In the genomic region with DNA sequence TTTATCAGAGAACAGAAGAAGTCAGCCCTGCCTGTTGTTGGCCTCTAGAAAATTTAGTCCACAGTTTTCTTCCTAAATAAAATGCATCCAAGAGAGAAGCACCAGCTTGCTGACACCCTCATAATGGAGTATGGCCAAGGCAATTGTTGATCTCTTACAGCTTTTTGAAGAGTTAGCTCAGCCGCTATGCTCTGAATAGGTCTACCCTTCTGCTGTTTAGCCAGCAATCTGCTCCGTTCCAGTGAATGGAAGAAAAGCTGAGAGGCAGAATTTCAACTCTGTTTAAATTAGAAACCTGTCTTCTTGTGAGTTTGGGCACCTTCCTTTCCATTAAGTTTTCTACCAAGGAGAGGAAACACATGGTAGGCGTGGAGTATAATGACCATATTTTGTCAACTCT, we compare ENCODE assay signal across 19 mouse cellular contexts.
DNase-seq lines count a peak whose midpoint lies in the region; ATAC-seq lines count a peak whose summit lies in the region.
"Had no signal": no experiment of that assay in that cellular context is flagged by ENCODE, and none has a peak within 500 bp of the region (broad histone marks: within the 10 kb centered on the region; RNA-seq: fewer than 3 reads in every experiment).

No protein-coding gene starts in this region.

- 65% methylated on average over 3 of the region's 3 CpGs for WGBS in forebrain, embryonic 14.5 days
- WGBS in forebrain, embryonic 12.5 days = 80% methylated on average over 3 of the region's 3 CpGs
- 34% methylated on average over 3 of the region's 3 CpGs for WGBS in forebrain, embryonic 16.5 days
- 78% methylated on average over 3 of the region's 3 CpGs for WGBS in heart, embryonic 11.5 days (ENCODE audit: insufficient replicate concordance)

- no peak overlapping the region for H3K9ac ChIP-seq in forebrain, embryonic 14.5 days (ENCODE audit: low read length)
- H3K9ac ChIP-seq in forebrain, embryonic 12.5 days = no peak overlapping the region
- no peak overlapping the region for H3K9ac ChIP-seq in forebrain, embryonic 16.5 days (replicated peaks; ENCODE audit: low read depth, low read length)
- no peak overlapping the region for H3K9ac ChIP-seq in heart, embryonic 11.5 days (ENCODE audit: low read depth, low read length)
- H3K9ac ChIP-seq: embryonic facial prominence, embryonic 13.5 days; heart, embryonic 15.5 days; liver, postnatal 0 days; neural tube, embryonic 15.5 days had no signal

- H3K27ac ChIP-seq in forebrain, embryonic 14.5 days (ENCODE audit: low read depth, low read length) = 0 out of 2 replicates have a peak overlapping the region, but pooled peaks have one; percentile 33
- no peak overlapping the region for H3K27ac ChIP-seq in forebrain, embryonic 12.5 days
- H3K27ac ChIP-seq in forebrain, embryonic 16.5 days (ENCODE audit: low read length) = peak overlapping the region; percentile 34; the same call in 1 of the 2 replicates
- no peak overlapping the region for H3K27ac ChIP-seq in heart, embryonic 11.5 days (ENCODE audit: low read depth, low read length)
- H3K27ac ChIP-seq: embryonic facial prominence, embryonic 13.5 days; heart, embryonic 15.5 days; neural tube, embryonic 15.5 days had no signal

- H3K36me3 ChIP-seq in forebrain, embryonic 14.5 days (ENCODE audit: control insufficient read depth, insufficient read depth, low read length) = no peaks in the 10 kb centered on the region
- H3K36me3 ChIP-seq in forebrain, embryonic 12.5 days (replicated peaks) = no peaks in the 10 kb centered on the region
- H3K36me3 ChIP-seq in forebrain, embryonic 16.5 days (ENCODE audit: control insufficient read depth, insufficient read depth) = no peaks in the 10 kb centered on the region
- no peaks in the 10 kb centered on the region for H3K36me3 ChIP-seq in heart, embryonic 11.5 days (ENCODE audit: control insufficient read depth, insufficient read depth, low read length)
- H3K36me3 ChIP-seq: embryonic facial prominence, embryonic 13.5 days; heart, embryonic 15.5 days; neural tube, embryonic 15.5 days had no signal

- H3K9me3 ChIP-seq in forebrain, embryonic 14.5 days (replicated peaks; ENCODE audit: control insufficient read depth, low read length) = no peaks in the 10 kb centered on the region
- H3K9me3 ChIP-seq in forebrain, embryonic 12.5 days = no peaks in the 10 kb centered on the region
- no peaks in the 10 kb centered on the region for H3K9me3 ChIP-seq in forebrain, embryonic 16.5 days (ENCODE audit: control insufficient read depth, low read length)
- no peaks in the 10 kb centered on the region for H3K9me3 ChIP-seq in heart, embryonic 11.5 days (replicated peaks; ENCODE audit: control insufficient read depth, low read length)
- H3K9me3 ChIP-seq: embryonic facial prominence, embryonic 13.5 days; heart, embryonic 15.5 days; neural tube, embryonic 15.5 days had no signal

- peak; percentile 64 for ATAC-seq in forebrain, embryonic 14.5 days
- ATAC-seq in forebrain, embryonic 12.5 days (ENCODE audit: low FRiP score) = no peak
- peak; percentile 76 for ATAC-seq in forebrain, embryonic 16.5 days
- ATAC-seq in cerebellum, adult (ENCODE audit: insufficient number of reproducible peaks, low FRiP score, low TSS enrichment) = no peak
- ATAC-seq in heart, embryonic 11.5 days (replicated peaks; ENCODE audit: insufficient number of reproducible peaks, low FRiP score, low TSS enrichment) = no peak
- ATAC-seq: inflammation-experienced regulatory T-cells, adult 6 months; liver, postnatal 0 days had no signal

- no peak overlapping the region for H3K4me3 ChIP-seq in forebrain, embryonic 14.5 days (ENCODE audit: low read depth, low read length)
- no peak overlapping the region for H3K4me3 ChIP-seq in forebrain, embryonic 12.5 days (replicated peaks)
- H3K4me3 ChIP-seq in forebrain, embryonic 16.5 days (replicated peaks; ENCODE audit: low read length) = no peak overlapping the region
- H3K4me3 ChIP-seq in heart, embryonic 11.5 days (ENCODE audit: low read depth, low read length) = no peak overlapping the region
- H3K4me3 ChIP-seq: embryonic facial prominence, embryonic 13.5 days; heart, embryonic 15.5 days; neural tube, embryonic 15.5 days had no signal

- DNase-seq in forebrain, embryonic 14.5 days (ENCODE audit: low spot score) = peak; percentile 78
- DNase-seq in layer of hippocampus, adult 9-10 months (ENCODE audit: low spot score) = peak; percentile 51
- DNase-seq in right cerebral cortex, postnatal 10 days (ENCODE audit: low spot score in 2 of 2) = peak; percentile 48 to 82
- DNase-seq in urinary bladder, postnatal 14 days (ENCODE audit: low spot score) = no peak
- DNase-seq: cerebellum, adult 18-20 months; liver, postnatal 0 days; lung, postnatal 36 days; retina, postnatal 1 day; thymus, adult 18-20 months had no signal

- no peak overlapping the region for H3K4me2 ChIP-seq in forebrain, embryonic 14.5 days (ENCODE audit: low read length)
- no peak overlapping the region for H3K4me2 ChIP-seq in forebrain, embryonic 12.5 days
- H3K4me2 ChIP-seq in forebrain, embryonic 16.5 days (ENCODE audit: low read length) = no peak overlapping the region
- no peak overlapping the region for H3K4me2 ChIP-seq in heart, embryonic 11.5 days
- H3K4me2 ChIP-seq: embryonic facial prominence, embryonic 13.5 days; heart, embryonic 15.5 days; midbrain, embryonic 11.5 days; neural tube, embryonic 15.5 days had no signal

- H3K27me3 ChIP-seq in forebrain, embryonic 14.5 days (replicated peaks; ENCODE audit: control insufficient read depth, insufficient read depth, low read length) = no peaks in the 10 kb centered on the region
- peaks cover 4% of the 10 kb centered on the region; the same call in 1 of the 2 replicates for H3K27me3 ChIP-seq in forebrain, embryonic 12.5 days
- H3K27me3 ChIP-seq in forebrain, embryonic 16.5 days (replicated peaks; ENCODE audit: control insufficient read depth, insufficient read depth, low read length) = no peaks in the 10 kb centered on the region
- no peaks in the 10 kb centered on the region for H3K27me3 ChIP-seq in heart, embryonic 11.5 days (ENCODE audit: control insufficient read depth, insufficient read depth, low read length)
- H3K27me3 ChIP-seq: CH12.LX; embryonic facial prominence, embryonic 13.5 days; heart, embryonic 15.5 days; neural tube, embryonic 15.5 days had no signal

- H3K4me1 ChIP-seq in forebrain, embryonic 14.5 days (ENCODE audit: control insufficient read depth, insufficient read depth, low read length) = peaks cover 6% of the 10 kb centered on the region; the same call in 1 of the 2 replicates
- H3K4me1 ChIP-seq in forebrain, embryonic 12.5 days = no peaks in the 10 kb centered on the region
- H3K4me1 ChIP-seq in forebrain, embryonic 16.5 days (replicated peaks; ENCODE audit: control insufficient read depth, insufficient read depth, low read length) = peaks cover 20% of the 10 kb centered on the region
- no peaks in the 10 kb centered on the region for H3K4me1 ChIP-seq in heart, embryonic 11.5 days (ENCODE audit: control insufficient read depth, insufficient read depth, low read length)
- H3K4me1 ChIP-seq: embryonic facial prominence, embryonic 13.5 days; heart, embryonic 15.5 days; neural tube, embryonic 15.5 days had no signal

Comparison
In these comparisons a context has a peak if more than half of its experiments do, and no peak if none do; other contexts are left out.
1. ATAC-seq: peak in forebrain, embryonic 14.5 days (single experiment) and forebrain, embryonic 16.5 days (single experiment); none in forebrain, embryonic 12.5 days (single experiment), cerebellum, adult (single experiment) and heart, embryonic 11.5 days (single experiment).
2. H3K27ac ChIP-seq: peak in forebrain, embryonic 14.5 days (single experiment) and forebrain, embryonic 16.5 days (single experiment); none in forebrain, embryonic 12.5 days (single experiment) and heart, embryonic 11.5 days (single experiment).